Mouse (Mus musculus): ENCODE data around the gene Aifm3. TPM values are rescaled to one million over a fixed set of nuclear protein-coding genes. Genes with fewer than 3 reads are reported as not detected.

Aifm3 gene
- polyA plus RNA-seq, 1 experiment from 2014 or later, result 4.9 TPM

DNA sequence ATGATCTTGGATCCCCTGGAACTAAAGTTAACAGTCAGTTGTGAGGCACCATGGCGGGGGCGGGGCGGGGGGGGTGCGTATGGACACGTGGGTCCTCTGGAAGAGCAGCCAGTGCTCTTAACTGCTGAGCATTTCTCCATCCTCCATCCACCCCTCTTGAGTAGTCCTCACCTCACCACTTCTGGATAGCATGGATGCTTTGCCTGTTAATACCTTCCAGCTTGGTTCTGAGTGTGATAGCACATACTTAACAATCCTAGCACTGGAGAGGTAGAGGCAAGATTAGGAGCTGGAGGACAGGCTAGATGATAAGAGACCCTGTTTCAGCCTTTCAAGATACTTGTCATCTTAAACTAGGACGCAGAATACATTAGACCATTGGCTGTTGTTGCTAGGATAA, 16.9 kb upstream of the Aifm3 start:
- 85% methylated on average over 6 of the region's 6 CpGs for WGBS
- no peak overlapping the region for H3K4me3 ChIP-seq (ENCODE audit: low read depth, low read length)
- no peak overlapping the region for H3K4me2 ChIP-seq (ENCODE audit: low read depth, low read length)
- H3K27ac ChIP-seq (replicated peaks; ENCODE audit: low read depth, low read length), result no peak overlapping the region
- H3K27me3 ChIP-seq (replicated peaks; ENCODE audit: control insufficient read depth, insufficient read depth, low read length), result no peaks in the 10 kb centered on the region
- peaks cover 44% of the 10 kb centered on the region for H3K36me3 ChIP-seq (ENCODE audit: control insufficient read depth, insufficient read depth, low read length)
- H3K9me3 ChIP-seq (ENCODE audit: control insufficient read depth, low read length), result no peaks in the 10 kb centered on the region
- no peak for ATAC-seq (ENCODE audit: low read depth)
- no peak for DNase-seq (ENCODE audit: low spot score)
- no peak overlapping the region for H3K9ac ChIP-seq (ENCODE audit: low read depth, low read length)
- H3K4me1 ChIP-seq (ENCODE audit: control insufficient read depth, insufficient read depth, low read length), result no peaks in the 10 kb centered on the region

- Histone ChIP-seq H3K4me2 (ENCODE audit: low read depth, low read length) (no peak overlapping the region), H3K9me3 (ENCODE audit: control insufficient read depth, low read length) (no peaks in the 10 kb centered on the region), H3K9ac (ENCODE audit: low read depth, low read length) (no peak overlapping the region), H3K4me1 (ENCODE audit: control insufficient read depth, insufficient read depth, low read length) (no peaks in the 10 kb centered on the region), H3K27me3 (replicated peaks; ENCODE audit: control insufficient read depth, insufficient read depth, low read length) (no peaks in the 10 kb centered on the region), H3K36me3 (ENCODE audit: control insufficient read depth, insufficient read depth, low read length) (peaks cover 48% of the 10 kb centered on the region), H3K27ac (replicated peaks; ENCODE audit: low read depth, low read length) (no peak overlapping the region), H3K4me3 (ENCODE audit: low read depth, low read length) (no peak overlapping the region)
- DNase-seq (ENCODE audit: low spot score), result peak; percentile 11
- ATAC-seq (ENCODE audit: low read depth), result no peak
Measured at GRCm38 (mm10) chr16:17474091-17474490, 15.3 kb upstream of the Aifm3 start.

DNA sequence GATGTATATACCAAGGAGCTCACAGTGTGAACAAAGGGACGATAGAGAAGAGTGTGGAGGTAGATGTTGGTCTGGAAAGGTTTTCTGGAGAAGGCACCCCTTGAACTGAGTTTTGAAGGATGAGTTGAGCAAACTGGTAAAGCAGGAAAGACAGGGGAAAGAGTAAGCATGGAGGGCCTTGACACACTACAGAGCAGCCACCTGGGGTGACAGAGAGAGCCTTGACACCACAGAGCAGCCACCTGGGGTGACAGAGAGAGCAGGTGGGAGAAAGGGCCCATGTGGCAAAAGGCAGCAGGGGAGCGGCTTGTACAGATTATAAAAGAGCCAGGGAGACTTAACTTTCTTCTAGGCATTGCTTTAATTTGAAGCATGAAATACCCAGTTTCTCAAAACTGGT, 14.7 kb upstream of the Aifm3 start:
- peaks cover 46% of the 10 kb centered on the region for H3K36me3 ChIP-seq (ENCODE audit: control insufficient read depth, insufficient read depth, low read length)
- no peaks in the 10 kb centered on the region for H3K4me1 ChIP-seq (ENCODE audit: control insufficient read depth, insufficient read depth, low read length)
- H3K4me2 ChIP-seq (ENCODE audit: low read depth, low read length), result no peak overlapping the region
- DNase-seq (ENCODE audit: low spot score) (no peak), ATAC-seq (ENCODE audit: low read depth) (no peak)
- no peaks in the 10 kb centered on the region for H3K9me3 ChIP-seq (ENCODE audit: control insufficient read depth, low read length)
- no peaks in the 10 kb centered on the region for H3K27me3 ChIP-seq (replicated peaks; ENCODE audit: control insufficient read depth, insufficient read depth, low read length)
- no peak overlapping the region for H3K9ac ChIP-seq (ENCODE audit: low read depth, low read length)
- H3K4me3 ChIP-seq (ENCODE audit: low read depth, low read length), result no peak overlapping the region
- H3K27ac ChIP-seq (replicated peaks; ENCODE audit: low read depth, low read length), result no peak overlapping the region
- 79% methylated on average over 2 of the region's 2 CpGs for WGBS

GRCm38 (mm10) chr16:17475326-17475725, 14.1 kb upstream of the Aifm3 start:
- H3K27ac ChIP-seq (replicated peaks; ENCODE audit: low read depth, low read length), result no peak overlapping the region
- peaks cover 44% of the 10 kb centered on the region for H3K36me3 ChIP-seq (ENCODE audit: control insufficient read depth, insufficient read depth, low read length)
- DNase-seq (ENCODE audit: low spot score) (no peak), ATAC-seq (ENCODE audit: low read depth) (no peak)
- H3K4me1 ChIP-seq (ENCODE audit: control insufficient read depth, insufficient read depth, low read length), result no peaks in the 10 kb centered on the region
- H3K9ac ChIP-seq (ENCODE audit: low read depth, low read length), result no peak overlapping the region
- no peak overlapping the region for H3K4me3 ChIP-seq (ENCODE audit: low read depth, low read length)
- no peaks in the 10 kb centered on the region for H3K27me3 ChIP-seq (replicated peaks; ENCODE audit: control insufficient read depth, insufficient read depth, low read length)
- no peak overlapping the region for H3K4me2 ChIP-seq (ENCODE audit: low read depth, low read length)
- H3K9me3 ChIP-seq (ENCODE audit: control insufficient read depth, low read length), result no peaks in the 10 kb centered on the region
- 88% methylated on average over 4 of the region's 4 CpGs for WGBS

DNA sequence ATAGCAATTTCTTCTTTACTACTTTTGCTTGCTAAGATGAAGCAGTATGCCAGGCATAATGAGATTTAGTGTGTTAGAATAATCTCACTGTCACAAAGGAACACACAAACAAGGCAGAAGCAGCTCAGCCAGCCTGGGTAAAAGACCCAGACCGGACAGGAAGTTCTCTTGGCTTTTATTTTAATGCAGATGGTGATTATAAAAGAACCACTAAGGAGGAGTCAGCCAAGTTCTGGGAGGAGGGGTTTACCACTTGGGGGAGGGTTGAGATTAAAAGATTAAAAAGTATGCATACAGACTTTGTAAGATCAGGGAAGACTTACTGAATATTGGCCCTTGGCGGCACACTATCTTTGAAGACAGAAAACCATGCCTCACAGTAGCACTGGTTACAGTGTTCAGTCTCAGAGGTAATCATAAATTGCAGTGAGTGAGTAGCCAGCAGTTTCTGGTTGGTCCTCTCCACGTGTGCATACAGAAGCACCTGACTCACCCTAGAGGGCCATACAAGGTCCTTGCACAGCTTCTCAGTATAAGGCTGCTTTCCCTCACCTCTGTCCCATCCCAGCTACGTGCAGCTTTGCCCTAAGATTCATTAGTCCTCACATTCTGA, 11.0 kb upstream of the Aifm3 start:
- Histone ChIP-seq H3K27ac (replicated peaks; ENCODE audit: low read depth, low read length) (no peak overlapping the region), H3K9ac (ENCODE audit: low read depth, low read length) (no peak overlapping the region), H3K4me3 (ENCODE audit: low read depth, low read length) (no peak overlapping the region), H3K36me3 (ENCODE audit: control insufficient read depth, insufficient read depth, low read length) (peaks cover 34% of the 10 kb centered on the region), H3K9me3 (ENCODE audit: control insufficient read depth, low read length) (no peaks in the 10 kb centered on the region), H3K4me2 (ENCODE audit: low read depth, low read length) (no peak overlapping the region), H3K27me3 (replicated peaks; ENCODE audit: control insufficient read depth, insufficient read depth, low read length) (no peaks in the 10 kb centered on the region), H3K4me1 (ENCODE audit: control insufficient read depth, insufficient read depth, low read length) (no peaks in the 10 kb centered on the region)
- DNase-seq (ENCODE audit: low spot score) (no peak), ATAC-seq (ENCODE audit: low read depth) (no peak)
- WGBS, result 81% methylated on average over 4 of the region's 4 CpGs

- H3K27ac ChIP-seq (replicated peaks; ENCODE audit: low read depth, low read length), result no peak overlapping the region
- H3K27me3 ChIP-seq (replicated peaks; ENCODE audit: control insufficient read depth, insufficient read depth, low read length), result no peaks in the 10 kb centered on the region
- 95% methylated on average over 2 of the region's 2 CpGs for WGBS
- H3K9me3 ChIP-seq (ENCODE audit: control insufficient read depth, low read length), result no peaks in the 10 kb centered on the region
- no peak for DNase-seq (ENCODE audit: low spot score)
- peaks cover 64% of the 10 kb centered on the region for H3K36me3 ChIP-seq (ENCODE audit: control insufficient read depth, insufficient read depth, low read length)
- no peak overlapping the region for H3K9ac ChIP-seq (ENCODE audit: low read depth, low read length)
- no peaks in the 10 kb centered on the region for H3K4me1 ChIP-seq (ENCODE audit: control insufficient read depth, insufficient read depth, low read length)
- H3K4me2 ChIP-seq (ENCODE audit: low read depth, low read length), result no peak overlapping the region
- ATAC-seq (ENCODE audit: low read depth), result no peak
- no peak overlapping the region for H3K4me3 ChIP-seq (ENCODE audit: low read depth, low read length)
Measured at GRCm38 (mm10) chr16:17481465-17481864, 7.9 kb upstream of the Aifm3 start.

GRCm38 (mm10) chr16:17486505-17486904, 2.9 kb upstream of the Aifm3 start:
- Histone ChIP-seq H3K27ac (replicated peaks; ENCODE audit: low read depth, low read length) (no peak overlapping the region), H3K9me3 (ENCODE audit: control insufficient read depth, low read length) (no peaks in the 10 kb centered on the region), H3K4me3 (ENCODE audit: low read depth, low read length) (no peak overlapping the region), H3K9ac (ENCODE audit: low read depth, low read length) (no peak overlapping the region), H3K36me3 (ENCODE audit: control insufficient read depth, insufficient read depth, low read length) (peaks cover 58% of the 10 kb centered on the region), H3K27me3 (replicated peaks; ENCODE audit: control insufficient read depth, insufficient read depth, low read length) (peaks cover 12% of the 10 kb centered on the region; the same call in 1 of the 2 replicates), H3K4me2 (ENCODE audit: low read depth, low read length) (no peak overlapping the region), H3K4me1 (ENCODE audit: control insufficient read depth, insufficient read depth, low read length) (no peaks in the 10 kb centered on the region)
- DNase-seq (ENCODE audit: low spot score) (peak; percentile 68), ATAC-seq (ENCODE audit: low read depth) (no peak)
- WGBS, result 38% methylated on average over 3 of the region's 3 CpGs

- H3K9ac ChIP-seq (ENCODE audit: low read depth, low read length), result no peak overlapping the region; the same call in 1 of the 2 replicates
- no peaks in the 10 kb centered on the region for H3K4me1 ChIP-seq (ENCODE audit: control insufficient read depth, insufficient read depth, low read length)
- H3K4me3 ChIP-seq (ENCODE audit: low read depth, low read length), result peak overlapping the region; percentile 46
- H3K36me3 ChIP-seq (ENCODE audit: control insufficient read depth, insufficient read depth, low read length), result peaks cover 44% of the 10 kb centered on the region
- H3K4me2 ChIP-seq (ENCODE audit: low read depth, low read length), result peak overlapping the region; percentile 90
- WGBS, result 46% methylated on average over 14 of the region's 14 CpGs
- H3K27me3 ChIP-seq (replicated peaks; ENCODE audit: control insufficient read depth, insufficient read depth, low read length), result peaks cover 12% of the 10 kb centered on the region; the same call in 1 of the 2 replicates
- H3K9me3 ChIP-seq (ENCODE audit: control insufficient read depth, low read length), result no peaks in the 10 kb centered on the region
- DNase-seq (ENCODE audit: low spot score), result peak; percentile 27
- no peak overlapping the region for H3K27ac ChIP-seq (replicated peaks; ENCODE audit: low read depth, low read length)
- ATAC-seq (ENCODE audit: low read depth), result 0 out of 2 replicates have a peak, but pooled peaks have one; percentile 1
Measured at GRCm38 (mm10) chr16:17488478-17489468, 638 bp upstream of the Aifm3 start.

Measured in embryonic facial prominence, embryonic 14.5 days (tissue).